Mouse (Mus musculus): ENCODE data around the gene Clba1. TPM values are rescaled to one million over a fixed set of nuclear protein-coding genes. Genes with fewer than 3 reads are reported as not detected.

The Clba1 gene
- polyA plus RNA-seq, 1 experiment from 2014 or later: 24.2 TPM

DNA sequence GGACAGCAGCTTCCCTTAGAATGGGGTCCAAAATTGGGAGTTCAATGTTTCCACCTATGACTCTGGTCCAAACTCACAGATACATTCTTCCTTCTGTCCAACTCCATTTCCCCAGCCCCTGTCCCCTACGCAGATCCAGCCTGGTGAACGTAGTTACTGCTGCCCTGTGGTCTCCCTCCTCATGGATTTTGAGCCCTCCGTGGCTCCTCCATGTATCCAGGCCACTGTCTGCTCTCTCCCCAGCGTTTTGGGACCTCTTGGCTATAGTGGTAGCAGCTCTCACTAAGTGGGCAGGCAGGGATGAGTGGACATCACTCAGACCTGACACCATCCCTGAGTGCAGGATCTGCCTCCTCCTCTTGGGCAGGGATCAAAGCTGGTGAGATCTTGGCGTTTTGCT lies 10.0 kb upstream of the Clba1 start:
- Histone ChIP-seq H3K4me3 (ENCODE audit: low read length) (no peak overlapping the region), H3K9me3 (ENCODE audit: control insufficient read depth, low read length) (no peaks in the 10 kb centered on the region), H3K27me3 (replicated peaks; ENCODE audit: control insufficient read depth, insufficient read depth, low read length) (peaks cover 6% of the 10 kb centered on the region), H3K36me3 (ENCODE audit: control insufficient read depth, insufficient read depth, low read length) (no peaks in the 10 kb centered on the region), H3K27ac (ENCODE audit: low read depth, low read length) (no peak overlapping the region), H3K4me1 (ENCODE audit: control insufficient read depth, insufficient read depth, low read depth, low read length) (peaks cover 19% of the 10 kb centered on the region), H3K9ac (ENCODE audit: low read depth, low read length) (no peak overlapping the region), H3K4me2 (ENCODE audit: low read length) (no peak overlapping the region)
- 72% methylated on average over 5 of the region's 5 CpGs for WGBS
- no peak for ATAC-seq

DNA sequence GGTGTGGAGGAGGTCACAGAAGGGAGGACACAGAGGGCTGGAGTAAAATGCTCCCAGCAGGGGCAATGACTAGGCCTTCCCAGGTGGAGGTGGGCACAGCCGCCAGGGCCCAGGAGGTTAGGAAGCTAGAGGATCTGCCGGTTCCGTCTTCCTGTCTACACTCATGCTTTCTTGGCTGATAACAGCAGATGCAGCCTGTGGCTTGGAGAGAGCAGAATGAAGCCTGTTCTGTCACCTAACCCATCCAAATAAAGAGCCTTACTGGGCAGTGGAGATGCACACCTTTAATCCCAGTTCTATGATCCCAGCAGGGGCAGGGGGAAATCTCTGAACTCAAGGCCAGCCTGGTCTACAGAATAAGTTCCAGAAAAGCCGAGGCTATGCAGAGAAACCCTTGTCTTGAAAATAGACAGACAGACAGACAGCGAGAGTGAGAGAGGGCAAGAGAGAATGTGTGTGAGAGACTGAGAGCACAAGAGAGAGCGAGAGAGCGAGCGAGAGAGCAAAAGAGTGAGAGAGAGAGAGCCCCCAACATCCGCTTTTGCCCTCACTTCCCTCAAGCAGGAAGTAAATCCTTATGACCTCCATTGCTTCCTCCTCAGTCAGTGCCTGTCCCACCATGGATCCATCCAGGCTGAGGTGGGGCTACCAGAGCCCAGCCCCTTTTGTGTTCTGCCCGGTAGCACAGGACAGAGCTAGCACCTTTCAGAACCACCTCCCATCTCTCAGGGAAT lies 9.3 kb upstream of the Clba1 start:
- 83% methylated on average over 10 of the region's 10 CpGs for WGBS
- H3K36me3 ChIP-seq (ENCODE audit: control insufficient read depth, insufficient read depth, low read length): no peaks in the 10 kb centered on the region
- no peak for ATAC-seq
- no peaks in the 10 kb centered on the region for H3K9me3 ChIP-seq (ENCODE audit: control insufficient read depth, low read length)
- no peak overlapping the region for H3K9ac ChIP-seq (ENCODE audit: low read depth, low read length)
- H3K4me1 ChIP-seq (ENCODE audit: control insufficient read depth, insufficient read depth, low read depth, low read length): peaks cover 19% of the 10 kb centered on the region
- peaks cover 6% of the 10 kb centered on the region for H3K27me3 ChIP-seq (replicated peaks; ENCODE audit: control insufficient read depth, insufficient read depth, low read length)
- H3K27ac ChIP-seq (ENCODE audit: low read depth, low read length): no peak overlapping the region
- no peak overlapping the region for H3K4me3 ChIP-seq (ENCODE audit: low read length)
- H3K4me2 ChIP-seq (ENCODE audit: low read length): no peak overlapping the region

DNA sequence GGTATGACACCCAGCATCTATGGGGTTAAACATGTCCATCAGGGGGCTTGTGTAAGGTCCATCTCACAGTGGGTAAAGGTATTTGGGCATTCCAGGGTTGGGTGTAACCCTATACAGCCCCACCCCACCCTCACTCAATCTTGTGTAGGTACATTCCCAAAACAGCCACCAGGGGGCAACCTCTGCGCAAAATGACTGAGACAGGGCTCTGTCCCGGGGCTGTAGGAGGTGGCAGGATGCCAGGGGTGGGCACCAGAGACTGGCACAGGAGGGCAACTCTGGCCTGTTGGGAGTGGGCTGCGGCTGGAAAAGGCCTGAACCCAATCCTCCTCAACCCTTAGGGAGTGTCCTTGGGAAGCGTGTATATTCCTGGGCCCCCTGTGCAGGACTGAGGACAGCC lies 8.3 kb upstream of the Clba1 start:
- ATAC-seq: no peak

DNA sequence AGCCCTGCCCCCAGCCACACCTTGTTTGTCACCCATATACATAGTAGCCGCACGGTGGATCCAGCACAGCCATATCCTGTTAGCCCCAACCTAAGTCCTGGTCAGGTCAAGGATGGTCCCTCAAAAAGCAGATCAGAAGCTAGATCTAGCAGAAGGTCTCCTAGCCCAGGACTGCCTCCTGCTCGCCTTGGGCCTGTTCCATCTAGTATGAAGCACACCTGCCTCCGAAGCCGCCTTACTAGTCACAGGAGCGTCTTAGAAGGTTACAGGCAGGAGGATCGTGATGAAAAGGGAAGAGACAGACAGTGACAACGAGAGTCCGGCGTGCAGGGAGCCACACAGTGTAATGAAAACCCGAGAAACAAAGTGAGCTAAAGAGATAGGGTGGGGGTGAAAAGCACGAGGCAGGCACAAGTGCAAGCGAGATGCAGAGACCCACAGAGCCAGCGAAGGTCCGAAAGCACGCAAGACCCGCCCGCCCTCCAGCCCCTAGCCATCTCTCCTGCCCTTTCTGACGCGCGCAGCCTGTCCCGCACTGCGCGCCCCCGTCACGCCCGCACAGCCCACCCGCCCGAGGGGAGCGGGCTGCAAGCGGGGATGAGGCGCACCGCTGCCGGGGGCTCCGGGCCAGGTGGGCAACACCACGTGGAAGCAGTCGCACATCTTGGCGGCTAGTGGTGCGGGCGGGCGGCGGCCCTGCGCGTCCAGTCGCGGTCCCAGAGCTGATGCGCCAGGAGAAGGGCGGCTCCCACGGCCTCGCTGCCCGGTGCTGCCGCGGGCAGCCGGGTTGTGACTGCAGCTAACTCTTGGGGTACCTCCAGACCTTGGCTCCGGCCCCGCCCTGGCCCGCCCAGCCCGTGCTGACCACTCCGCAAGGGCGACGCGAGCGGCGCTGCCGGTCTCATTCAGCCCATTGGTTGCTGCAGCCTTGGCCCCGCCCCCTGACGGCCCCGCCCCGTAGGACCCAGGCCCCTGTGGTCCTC lies 6.6 kb upstream of the Clba1 start, which contains the start of gene Ahnak2:
Gene Ahnak2, minus strand, starts transcription at position 794 of the 983 bp plus-strand sequence.
- peak; percentile 45 for ATAC-seq
- H3K27me3 ChIP-seq (replicated peaks; ENCODE audit: control insufficient read depth, insufficient read depth, low read length): peaks cover 6% of the 10 kb centered on the region
- H3K4me1 ChIP-seq (ENCODE audit: control insufficient read depth, insufficient read depth, low read depth, low read length): peaks cover 19% of the 10 kb centered on the region
- no peak within 1 kb of the TSS for H3K27ac ChIP-seq (ENCODE audit: low read depth, low read length)
- H3K4me3 ChIP-seq (ENCODE audit: low read length): peak within 1 kb of the TSS; percentile 64
- peak within 1 kb of the TSS; percentile 81 for H3K9ac ChIP-seq (ENCODE audit: low read depth, low read length)
- H3K4me2 ChIP-seq (ENCODE audit: low read length): peak within 1 kb of the TSS; percentile 99
- no peaks in the 10 kb centered on the region for H3K9me3 ChIP-seq (ENCODE audit: control insufficient read depth, low read length)
- 5% methylated on average over 43 of the region's 69 CpGs for WGBS
- no peaks in the 10 kb centered on the region for H3K36me3 ChIP-seq (ENCODE audit: control insufficient read depth, insufficient read depth, low read length)

More for the DNA sequence above, 8.3 kb upstream of the Clba1 start:
- Histone ChIP-seq H3K9me3 (ENCODE audit: control insufficient read depth, low read length) (no peaks in the 10 kb centered on the region), H3K4me3 (ENCODE audit: low read length) (no peak overlapping the region), H3K4me1 (ENCODE audit: control insufficient read depth, insufficient read depth, low read depth, low read length) (peaks cover 19% of the 10 kb centered on the region), H3K27ac (ENCODE audit: low read depth, low read length) (no peak overlapping the region), H3K27me3 (replicated peaks; ENCODE audit: control insufficient read depth, insufficient read depth, low read length) (peaks cover 6% of the 10 kb centered on the region), H3K36me3 (ENCODE audit: control insufficient read depth, insufficient read depth, low read length) (no peaks in the 10 kb centered on the region), H3K9ac (ENCODE audit: low read depth, low read length) (no peak overlapping the region), H3K4me2 (ENCODE audit: low read length) (no peak overlapping the region)
- WGBS: 8% methylated on average over 4 of the region's 4 CpGs

DNA sequence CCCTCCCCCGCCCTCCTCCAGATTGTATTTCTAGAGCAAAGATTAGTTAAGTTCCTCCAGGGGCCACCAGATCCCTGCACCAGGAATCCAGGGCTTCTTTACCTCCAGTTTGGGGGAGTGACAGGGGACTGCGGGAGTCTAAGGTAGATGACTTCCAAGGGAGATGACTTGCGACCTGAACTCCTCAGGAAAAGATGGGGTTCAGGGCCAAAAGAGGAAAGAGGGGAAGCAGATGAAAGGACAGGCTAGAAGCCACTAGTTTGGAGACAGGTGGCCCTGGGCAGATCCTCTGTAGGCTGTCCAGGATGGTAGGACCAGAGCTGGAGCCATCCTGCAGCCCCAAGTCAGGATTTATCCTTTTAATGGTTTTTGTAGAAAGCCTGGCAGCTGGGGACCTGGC lies 5.8 kb upstream of the Clba1 start:
- Histone ChIP-seq H3K27ac (ENCODE audit: low read depth, low read length) (no peak overlapping the region), H3K4me2 (ENCODE audit: low read length) (peak overlapping the region; percentile 99), H3K27me3 (replicated peaks; ENCODE audit: control insufficient read depth, insufficient read depth, low read length) (peaks cover 6% of the 10 kb centered on the region), H3K9ac (ENCODE audit: low read depth, low read length) (no peak overlapping the region), H3K4me1 (ENCODE audit: control insufficient read depth, insufficient read depth, low read depth, low read length) (peaks cover 15% of the 10 kb centered on the region), H3K36me3 (ENCODE audit: control insufficient read depth, insufficient read depth, low read length) (no peaks in the 10 kb centered on the region), H3K9me3 (ENCODE audit: control insufficient read depth, low read length) (no peaks in the 10 kb centered on the region), H3K4me3 (ENCODE audit: low read length) (peak overlapping the region; percentile 64)
- 25% methylated on average over 3 of the region's 3 CpGs for WGBS
- no peak for ATAC-seq

DNA sequence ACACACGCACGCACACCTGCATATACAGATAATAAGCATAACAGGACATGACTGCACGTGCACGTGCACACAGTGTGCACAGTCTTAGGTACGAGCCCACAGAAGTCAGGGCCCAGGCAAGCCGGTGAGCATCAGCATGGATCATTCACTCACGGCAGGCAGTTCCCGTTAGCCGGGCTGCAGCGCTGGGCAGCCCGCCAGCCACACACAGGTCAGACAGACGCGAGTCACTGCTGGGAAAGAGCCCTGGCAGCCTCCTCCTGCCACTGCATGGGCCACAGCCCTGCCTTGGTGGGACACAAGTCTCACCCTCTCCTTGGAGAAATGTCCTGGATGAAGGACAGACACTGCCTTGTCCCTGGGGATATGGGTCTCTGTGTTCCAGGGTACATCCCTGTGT lies 4.7 kb upstream of the Clba1 start:
- Histone ChIP-seq H3K36me3 (ENCODE audit: control insufficient read depth, insufficient read depth, low read length) (no peaks in the 10 kb centered on the region), H3K9ac (ENCODE audit: low read depth, low read length) (no peak overlapping the region), H3K27me3 (replicated peaks; ENCODE audit: control insufficient read depth, insufficient read depth, low read length) (peaks cover 6% of the 10 kb centered on the region), H3K9me3 (ENCODE audit: control insufficient read depth, low read length) (no peaks in the 10 kb centered on the region), H3K27ac (ENCODE audit: low read depth, low read length) (no peak overlapping the region), H3K4me2 (ENCODE audit: low read length) (no peak overlapping the region), H3K4me1 (ENCODE audit: control insufficient read depth, insufficient read depth, low read depth, low read length) (peaks cover 14% of the 10 kb centered on the region), H3K4me3 (ENCODE audit: low read length) (no peak overlapping the region)
- WGBS: 33% methylated on average over 13 of the region's 13 CpGs
- ATAC-seq: no peak

DNA sequence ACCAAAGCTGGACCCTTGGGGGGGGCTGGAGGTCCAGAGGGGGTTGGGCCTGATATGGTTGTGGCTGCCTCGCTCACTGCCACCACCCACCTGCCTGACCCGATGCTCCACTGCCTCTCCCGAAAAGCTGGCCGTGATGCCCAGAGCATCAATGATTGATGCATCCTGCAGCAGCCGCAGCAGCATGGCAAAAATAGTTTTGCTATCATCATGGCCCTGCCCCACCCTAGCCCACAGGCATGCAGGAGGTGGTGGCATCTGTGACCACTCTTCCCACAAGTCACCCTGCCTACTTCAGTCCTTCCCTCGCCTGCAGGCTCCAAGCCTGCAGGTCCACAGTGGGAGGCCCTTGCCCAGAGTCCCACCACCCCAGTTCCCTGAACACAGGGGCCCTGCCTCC lies 2.7 kb upstream of the Clba1 start:
- H3K9ac ChIP-seq (ENCODE audit: low read depth, low read length): no peak overlapping the region

DNA sequence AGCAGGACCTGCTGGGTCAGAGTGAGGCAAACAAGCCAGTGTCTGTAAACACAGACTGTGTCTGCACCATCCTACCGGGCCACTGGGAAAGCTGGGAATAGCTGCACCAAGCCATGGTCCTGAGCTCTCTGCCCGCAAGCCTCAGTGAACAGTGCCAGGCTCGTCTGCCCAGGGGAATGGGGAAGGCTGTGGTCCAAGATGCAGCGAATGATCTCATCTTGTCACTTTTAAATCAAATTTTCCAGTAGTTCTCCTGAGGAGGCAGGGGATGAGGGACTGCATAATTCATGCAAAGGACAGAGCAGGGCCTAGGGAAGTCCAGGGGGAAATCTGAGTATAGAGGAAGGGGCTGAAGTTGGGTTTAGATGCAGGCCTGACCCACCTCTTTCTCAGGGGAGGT lies 941 bp upstream of the Clba1 start:
- H3K9me3 ChIP-seq (ENCODE audit: control insufficient read depth, low read length): no peaks in the 10 kb centered on the region
- 73% methylated on average over 4 of the region's 4 CpGs for WGBS
- no peaks in the 10 kb centered on the region for H3K27me3 ChIP-seq (replicated peaks; ENCODE audit: control insufficient read depth, insufficient read depth, low read length)
- H3K4me2 ChIP-seq (ENCODE audit: low read length): no peak overlapping the region; the same call in 1 of the 2 replicates
- no peaks in the 10 kb centered on the region; the same call in 1 of the 2 replicates for H3K36me3 ChIP-seq (ENCODE audit: control insufficient read depth, insufficient read depth, low read length)
- H3K4me1 ChIP-seq (ENCODE audit: control insufficient read depth, insufficient read depth, low read depth, low read length): peaks cover 17% of the 10 kb centered on the region
- H3K4me3 ChIP-seq (ENCODE audit: low read length): no peak overlapping the region
- ATAC-seq: no peak; the same call in 1 of the 2 replicates
- no peak overlapping the region for H3K27ac ChIP-seq (ENCODE audit: low read depth, low read length)
- H3K9ac ChIP-seq (ENCODE audit: low read depth, low read length): no peak overlapping the region

More for the DNA sequence above, 2.7 kb upstream of the Clba1 start:
- Histone ChIP-seq H3K9me3 (ENCODE audit: control insufficient read depth, low read length) (no peaks in the 10 kb centered on the region), H3K4me1 (ENCODE audit: control insufficient read depth, insufficient read depth, low read depth, low read length) (peaks cover 26% of the 10 kb centered on the region), H3K27ac (ENCODE audit: low read depth, low read length) (no peak overlapping the region), H3K4me3 (ENCODE audit: low read length) (no peak overlapping the region), H3K36me3 (ENCODE audit: control insufficient read depth, insufficient read depth, low read length) (no peaks in the 10 kb centered on the region), H3K4me2 (ENCODE audit: low read length) (no peak overlapping the region), H3K27me3 (replicated peaks; ENCODE audit: control insufficient read depth, insufficient read depth, low read length) (peaks cover 6% of the 10 kb centered on the region)
- ATAC-seq: no peak
- WGBS: 89% methylated on average over 6 of the region's 6 CpGs

DNA sequence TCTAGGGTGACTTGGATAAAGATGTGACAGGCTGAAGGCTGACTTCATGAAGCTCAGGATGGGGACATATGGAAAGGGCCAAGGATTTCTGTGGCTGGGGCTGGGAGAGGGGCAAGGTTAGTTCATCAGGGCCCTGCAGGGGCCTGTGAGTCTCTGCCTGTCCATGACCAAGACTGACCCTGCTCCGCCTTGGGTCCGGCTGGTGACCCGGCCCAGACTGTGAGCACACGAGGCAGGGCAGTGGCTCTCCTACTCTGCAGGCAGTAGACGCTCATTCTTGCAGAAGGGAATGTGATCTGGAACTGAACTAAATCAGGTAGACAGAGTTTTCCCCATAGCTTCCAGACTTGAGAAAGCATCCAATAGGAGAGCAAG lies 538 bp upstream of the Clba1 start:
- Histone ChIP-seq H3K4me2 (ENCODE audit: low read length) (peak overlapping the region; percentile 88), H3K9me3 (ENCODE audit: control insufficient read depth, low read length) (no peaks in the 10 kb centered on the region), H3K27ac (ENCODE audit: low read depth, low read length) (peak overlapping the region; percentile 83), H3K27me3 (replicated peaks; ENCODE audit: control insufficient read depth, insufficient read depth, low read length) (no peaks in the 10 kb centered on the region), H3K4me3 (ENCODE audit: low read length) (peak overlapping the region; percentile 56), H3K36me3 (ENCODE audit: control insufficient read depth, insufficient read depth, low read length) (no peaks in the 10 kb centered on the region; the same call in 1 of the 2 replicates), H3K4me1 (ENCODE audit: control insufficient read depth, insufficient read depth, low read depth, low read length) (peaks cover 17% of the 10 kb centered on the region), H3K9ac (ENCODE audit: low read depth, low read length) (peak overlapping the region; percentile 62)
- 59% methylated on average over 5 of the region's 5 CpGs for WGBS
- ATAC-seq: peak; percentile 38

Measured in hindbrain, embryonic 16.5 days (tissue).